24 mouse cellular contexts compared by ENCODE assay signal in genomic region chr5:105824827-105825226, GRCm38 (mm10). TPM values are rescaled to one million over a fixed set of nuclear protein-coding genes. Genes with fewer than 3 reads are reported as not detected.
A peak's percentile ranks its signal among the peaks of the same experiment; 100 is the strongest.
DNase-seq lines count a peak whose midpoint lies in the region; ATAC-seq and TF ChIP-seq lines count a peak whose summit lies in the region.
"Had no signal": no experiment of that assay in that cellular context is flagged by ENCODE, and none has a peak within 500 bp of the region (broad histone marks: within the 10 kb centered on the region; RNA-seq: fewer than 3 reads in every experiment).

No protein-coding gene starts in this region.

- H3K4me1 ChIP-seq in liver, embryonic 11.5 days (replicated peaks; ENCODE audit: control insufficient read depth, insufficient read depth, low read length), result peaks cover 20% of the 10 kb centered on the region
- H3K4me1 ChIP-seq in liver, postnatal 0 days (ENCODE audit: insufficient read depth), result peaks cover 6% of the 10 kb centered on the region; the same call in 1 of the 2 replicates
- peaks cover 16% of the 10 kb centered on the region for H3K4me1 ChIP-seq in stomach, embryonic 16.5 days (ENCODE audit: control insufficient read depth, insufficient read depth, low read length)
- H3K4me1 ChIP-seq in kidney, embryonic 16.5 days (ENCODE audit: insufficient read depth, low read length), result peaks cover 28% of the 10 kb centered on the region

- H3K27ac ChIP-seq in liver, embryonic 11.5 days (ENCODE audit: low read depth, low read length), result peak overlapping the region; percentile 57
- no peak overlapping the region for H3K27ac ChIP-seq in liver, postnatal 0 days (ENCODE audit: low read depth)
- H3K27ac ChIP-seq in stomach, embryonic 16.5 days (ENCODE audit: low read length), result no peak overlapping the region
- H3K27ac ChIP-seq in kidney, embryonic 16.5 days (ENCODE audit: low read length), result no peak overlapping the region
- H3K27ac ChIP-seq: heart, embryonic 13.5 days; limb, embryonic 10.5 days; midbrain, embryonic 15.5 days had no signal

- intact Hi-C loops in left cerebral cortex, postnatal 25 days (cut with DNase I), result no loop called here

- 0 out of 2 replicates have a peak overlapping the region, but pooled peaks have one; percentile 3 for H3K4me2 ChIP-seq in liver, embryonic 11.5 days
- no peak overlapping the region for H3K4me2 ChIP-seq in liver, postnatal 0 days (ENCODE audit: low read depth, low read length)
- no peak overlapping the region for H3K4me2 ChIP-seq in stomach, embryonic 16.5 days (ENCODE audit: low read depth, low read length)
- H3K4me2 ChIP-seq in kidney, embryonic 16.5 days (replicated peaks; ENCODE audit: low read depth, low read length), result no peak overlapping the region
- H3K4me2 ChIP-seq: heart, embryonic 13.5 days; lung, embryonic 14.5 days; midbrain, embryonic 15.5 days had no signal

- TF ChIP-seq EP300 in liver, postnatal 0 days (IDR thresholded peaks at IDR 0.05; ENCODE audit: low read depth), result 0 out of 2 replicates have a peak, but pooled peaks have one; percentile 8

- peak; percentile 82 for ATAC-seq in liver, embryonic 11.5 days (replicated peaks; ENCODE audit: low FRiP score)
- ATAC-seq in liver, postnatal 0 days, result no peak
- peak; percentile 32; the same call in 1 of the 2 replicates for ATAC-seq in stomach, embryonic 16.5 days (ENCODE audit: insufficient read depth, low FRiP score)
- no peak for ATAC-seq in kidney, embryonic 16.5 days (ENCODE audit: low FRiP score, low TSS enrichment)
- ATAC-seq: activated CD4-positive, CD25-positive, alpha-beta regulatory T cell, adult 4 months; forebrain, embryonic 16.5 days; hindbrain, embryonic 16.5 days; midbrain, embryonic 15.5 days; Patski had no signal

- DNase-seq in lung, postnatal 14 days, result peak; percentile 37
- DNase-seq in lung, postnatal 10 days, result no peak
- no peak for DNase-seq in liver, embryonic 11.5 days (ENCODE audit: low spot score)
- no peak for DNase-seq in liver, postnatal 0 days
- no peak for DNase-seq in testis, postnatal 14 days (ENCODE audit: low spot score)
- DNase-seq in left cerebral cortex, postnatal 25 days (ENCODE audit: low spot score in 2 of 2), result no peak
- DNase-seq: adrenal gland, postnatal 10 days; cerebellum, adult 11-12 months; cerebellum, postnatal 14 days; embryo, embryonic 11 days; spleen, adult 18-20 months; thymus, postnatal 4 days had no signal

- no peaks in the 10 kb centered on the region for H3K27me3 ChIP-seq in liver, embryonic 11.5 days (replicated peaks; ENCODE audit: control insufficient read depth, insufficient read depth, low read length)
- no peaks in the 10 kb centered on the region for H3K27me3 ChIP-seq in liver, postnatal 0 days (ENCODE audit: insufficient read depth, low read length)
- H3K27me3 ChIP-seq in stomach, embryonic 16.5 days (ENCODE audit: control insufficient read depth, insufficient read depth, low read length), result no peaks in the 10 kb centered on the region
- no peaks in the 10 kb centered on the region for H3K27me3 ChIP-seq in kidney, embryonic 16.5 days (ENCODE audit: insufficient read depth, low read length)
- H3K27me3 ChIP-seq: megakaryocyte, embryonic 14.5 days; midbrain, embryonic 15.5 days; Patski had no signal

- 50% methylated on average over 4 of the region's 4 CpGs for WGBS in liver, embryonic 11.5 days
- WGBS in liver, postnatal 0 days (ENCODE audit: insufficient replicate concordance), result 47% methylated on average over 4 of the region's 4 CpGs
- 31% methylated on average over 4 of the region's 4 CpGs for WGBS in stomach, embryonic 16.5 days
- WGBS in kidney, embryonic 16.5 days, result 65% methylated on average over 4 of the region's 4 CpGs

- H3K4me3 ChIP-seq in liver, embryonic 11.5 days (ENCODE audit: low read depth, low read length), result no peak overlapping the region
- no peak overlapping the region for H3K4me3 ChIP-seq in liver, postnatal 0 days (ENCODE audit: low read depth, low read length)
- H3K4me3 ChIP-seq in stomach, embryonic 16.5 days (replicated peaks; ENCODE audit: low read length), result no peak overlapping the region
- no peak overlapping the region for H3K4me3 ChIP-seq in kidney, embryonic 16.5 days (ENCODE audit: low read length)
- H3K4me3 ChIP-seq: heart, embryonic 13.5 days; limb, embryonic 10.5 days; megakaryocyte, embryonic 14.5 days; midbrain, embryonic 15.5 days; myocyte had no signal

- H3K9me3 ChIP-seq in liver, embryonic 11.5 days (ENCODE audit: control insufficient read depth, low read length), result no peaks in the 10 kb centered on the region
- H3K9me3 ChIP-seq in liver, postnatal 0 days (ENCODE audit: low read length), result no peaks in the 10 kb centered on the region
- no peaks in the 10 kb centered on the region for H3K9me3 ChIP-seq in stomach, embryonic 16.5 days (replicated peaks; ENCODE audit: control insufficient read depth, low read length)
- H3K9me3 ChIP-seq in kidney, embryonic 16.5 days (ENCODE audit: low read length), result no peaks in the 10 kb centered on the region
- H3K9me3 ChIP-seq: heart, embryonic 13.5 days; limb, embryonic 10.5 days; megakaryocyte, embryonic 14.5 days; midbrain, embryonic 15.5 days had no signal

- H3K9ac ChIP-seq in liver, embryonic 11.5 days (ENCODE audit: low read depth, low read length), result no peak overlapping the region
- no peak overlapping the region for H3K9ac ChIP-seq in liver, postnatal 0 days (replicated peaks)
- no peak overlapping the region for H3K9ac ChIP-seq in stomach, embryonic 16.5 days (ENCODE audit: low read length)
- no peak overlapping the region for H3K9ac ChIP-seq in kidney, embryonic 16.5 days (replicated peaks; ENCODE audit: low read length)
- H3K9ac ChIP-seq: heart, embryonic 13.5 days; lung, embryonic 14.5 days; midbrain, embryonic 15.5 days had no signal

- no peak for TF ChIP-seq CTCF in liver, postnatal 0 days (IDR thresholded peaks at IDR 0.05; ENCODE audit: low read depth)

- H3K36me3 ChIP-seq in liver, embryonic 11.5 days (ENCODE audit: control insufficient read depth, insufficient read depth, low read length), result no peaks in the 10 kb centered on the region
- H3K36me3 ChIP-seq in liver, postnatal 0 days (replicated peaks; ENCODE audit: insufficient read depth, low read length), result no peaks in the 10 kb centered on the region
- no peaks in the 10 kb centered on the region for H3K36me3 ChIP-seq in stomach, embryonic 16.5 days (ENCODE audit: control insufficient read depth, insufficient read depth, low read length)
- H3K36me3 ChIP-seq in kidney, embryonic 16.5 days (ENCODE audit: insufficient read depth, low read length), result no peaks in the 10 kb centered on the region
- H3K36me3 ChIP-seq: heart, embryonic 13.5 days; limb, embryonic 10.5 days; midbrain, embryonic 15.5 days had no signal

RNA-seq across cellular contexts. Expression of gene Zfp326, which starts 51.5 kb away (rescaled TPM):
- 14.5 and 18.0 TPM in 2 replicates for polyA plus RNA-seq in liver, embryonic 11.5 days (2014; fragmentation: Nextera tagmentation; extraction: Ambion mirVana)
- 8.9 and 9.0 TPM in 2 replicates for polyA plus RNA-seq in liver, postnatal 0 days (2015; fragmentation: Nextera tagmentation; extraction: Ambion mirVana)
- 28.1 and 31.6 TPM in 2 replicates for polyA plus RNA-seq in stomach, embryonic 16.5 days (2015; fragmentation: Nextera tagmentation; extraction: Ambion mirVana)
- total RNA-seq in left cerebral cortex, postnatal 25 days (2021), result 10 to 100 TPM; 29.6 to 31.5 TPM
- 36.9 and 40.0 TPM in 2 replicates for polyA plus RNA-seq in kidney, embryonic 16.5 days (2015; fragmentation: Nextera tagmentation; extraction: Ambion mirVana)

Comparison
In these comparisons a context has a peak if more than half of its experiments do, and no peak if none do; other contexts are left out.
1. ATAC-seq: peak in liver, embryonic 11.5 days (single experiment) and stomach, embryonic 16.5 days (single experiment); none in liver, postnatal 0 days (single experiment) and kidney, embryonic 16.5 days (single experiment).